Mouse (Mus musculus) forebrain, embryonic 12.5 days (tissue): ENCODE results near the gene Acbd4. TPM values are rescaled to one million over a fixed set of nuclear protein-coding genes. Genes with fewer than 3 reads are reported as not detected.

Source experiments
- ATAC-seq: fragments of 200-750 bp; cut with Nextera tagmentation; 2 replicates; pipeline ENCODE4 v1.8.0; 2017; ENCODE audit warnings: moderate TSS enrichment; ENCODE audit not compliant: low FRiP score
- H3K27ac ChIP-seq: fragments of 300-500 bp; sonication (generic); 2 replicates; pipeline ENCODE4 v1.5.1; 2016; ENCODE audit warnings: mild to moderate bottlenecking
- H3K27me3 ChIP-seq: fragments of 300-500 bp; sonication (generic); 2 replicates; pipeline ENCODE4 v1.6.1; 2016; ENCODE audit warnings: mild to moderate bottlenecking
- H3K36me3 ChIP-seq: fragments of 300-500 bp; sonication (generic); replicated peaks from 2 replicates; pipeline ENCODE4 v1.6.1; 2016; ENCODE audit warnings: mild to moderate bottlenecking
- H3K4me1 ChIP-seq: fragments of 300-500 bp; sonication (generic); 2 replicates; pipeline ENCODE4 v1.6.1; 2016
- H3K4me2 ChIP-seq: fragments of 300-500 bp; sonication (generic); 2 replicates; pipeline ENCODE4 v1.6.1; 2016; ENCODE audit warnings: mild to moderate bottlenecking, moderate library complexity
- H3K4me3 ChIP-seq: fragments of 300-500 bp; sonication (generic); replicated peaks from 2 replicates; pipeline ENCODE4 v1.5.1; 2016; ENCODE audit warnings: mild to moderate bottlenecking
- H3K9ac ChIP-seq: fragments of 300-500 bp; sonication (generic); 2 replicates; pipeline ENCODE4 v1.6.1; 2016; ENCODE audit warnings: mild to moderate bottlenecking
- H3K9me3 ChIP-seq: fragments of 300-500 bp; sonication (generic); 2 replicates; pipeline ENCODE4 v1.6.1; 2016
- WGBS: fragments of 180-500 bp; shearing (Covaris S2); methylation state at CpG from one replicate; pipeline ENCODE4 v1.1.7; 2016; 5-methylcytosine and 5-hydroxymethylcytosine counted together
- polyA plus RNA-seq: library from polyadenylated mRNA; unstranded; fragments of >200 nt; fragmentation: Nextera tagmentation; extraction: Ambion mirVana; gene quantifications from 2 replicates; pipeline ENCODE4 v1.2.1, GENCODE M21; 2016

Acbd4 gene
- polyA plus RNA-seq, 1 experiment from 2014 or later = 7.1 TPM

DNA sequence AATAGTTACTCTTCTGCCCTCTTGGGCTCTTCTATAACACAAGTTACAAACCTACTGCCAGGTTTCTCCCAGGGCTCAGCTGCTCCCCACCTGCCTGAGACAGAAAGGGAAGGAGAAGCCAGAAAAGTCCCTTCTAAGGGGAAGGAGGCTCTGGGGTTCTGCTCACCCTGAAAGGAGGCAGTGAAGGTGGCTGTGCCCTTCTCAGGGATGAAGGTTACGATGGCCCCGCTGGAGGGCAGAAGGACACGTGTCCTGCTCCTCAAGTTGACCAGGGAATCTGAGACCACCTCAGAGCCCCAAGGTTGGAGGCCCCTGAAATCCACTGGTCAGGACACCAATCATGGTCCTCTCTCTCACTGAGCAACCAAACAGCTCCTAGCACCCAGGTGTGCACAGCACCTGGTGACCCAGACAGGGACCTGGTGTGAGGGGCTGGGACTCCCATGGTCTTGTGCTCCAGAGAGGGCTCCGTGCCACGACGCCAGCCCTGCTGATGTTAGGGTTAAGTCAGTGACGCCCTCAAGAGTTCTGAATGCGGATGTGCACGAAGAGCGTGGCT is 31.1 kb upstream of the Acbd4 start:
- Histone ChIP-seq H3K4me3 (no peak overlapping the region), H3K9me3 (no peaks in the 10 kb centered on the region), H3K27me3 (no peaks in the 10 kb centered on the region; the same call in 1 of the 2 replicates), H3K4me2 (no peak overlapping the region), H3K9ac (no peak overlapping the region), H3K4me1 (peaks cover 7% of the 10 kb centered on the region), H3K36me3 (peaks cover 51% of the 10 kb centered on the region), H3K27ac (no peak overlapping the region)
- ATAC-seq = no peak
- 92% methylated on average over 10 of the region's 10 CpGs for WGBS

DNA sequence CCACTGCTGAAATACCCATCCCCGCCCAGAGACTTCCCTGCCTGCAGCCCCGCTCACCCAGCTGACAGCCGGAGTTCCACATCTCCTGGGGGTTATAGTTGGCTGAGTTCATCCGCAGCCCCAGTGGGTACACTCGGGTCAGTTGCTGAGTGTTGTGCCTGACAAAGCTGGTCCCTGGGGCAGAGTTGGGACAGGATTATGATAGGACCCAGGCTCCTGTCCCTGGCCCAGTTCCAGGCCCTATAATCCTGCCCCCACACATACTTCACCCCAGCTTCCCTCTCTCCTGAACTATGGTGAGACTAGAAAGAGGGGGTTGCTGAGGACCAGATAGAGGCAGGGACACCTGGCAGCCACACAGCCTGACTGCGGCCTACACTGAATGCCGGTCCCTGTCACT is 27.8 kb upstream of the Acbd4 start:
- H3K36me3 ChIP-seq = peaks cover 18% of the 10 kb centered on the region
- H3K4me1 ChIP-seq = peaks cover 7% of the 10 kb centered on the region
- no peak for ATAC-seq
- no peak overlapping the region for H3K4me2 ChIP-seq
- H3K4me3 ChIP-seq = no peak overlapping the region
- H3K27me3 ChIP-seq = peaks cover 12% of the 10 kb centered on the region
- H3K27ac ChIP-seq = no peak overlapping the region
- 87% methylated on average over 7 of the region's 7 CpGs for WGBS
- H3K9me3 ChIP-seq = no peaks in the 10 kb centered on the region
- no peak overlapping the region for H3K9ac ChIP-seq

DNA sequence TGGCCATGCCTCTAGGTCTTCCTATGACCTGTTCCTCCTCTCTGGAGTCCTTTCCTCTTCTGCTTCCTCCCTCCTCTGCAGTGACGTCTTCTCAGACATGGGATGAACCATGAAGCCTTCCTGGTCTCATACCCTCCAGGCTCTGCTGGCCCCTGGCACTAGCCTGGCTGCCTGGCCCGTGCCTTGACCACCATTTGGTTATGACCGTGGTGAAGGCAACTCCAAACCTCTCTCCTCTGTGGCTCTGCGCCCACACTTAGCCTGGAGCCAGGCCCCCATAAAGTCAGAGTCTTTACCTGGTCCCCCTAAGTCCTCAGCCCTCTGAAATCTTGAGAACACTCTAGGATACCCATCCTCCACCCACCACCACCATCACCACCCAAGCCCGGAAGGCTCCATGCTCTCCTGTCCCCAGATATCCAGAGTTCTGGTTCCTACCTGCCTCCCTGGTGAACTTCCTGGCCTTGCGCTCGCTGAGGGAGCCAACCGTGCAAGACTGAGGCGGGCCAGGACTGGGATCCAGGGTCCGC is 27.3 kb upstream of the Acbd4 start:
- H3K9me3 ChIP-seq = no peaks in the 10 kb centered on the region
- peaks cover 13% of the 10 kb centered on the region for H3K36me3 ChIP-seq
- ATAC-seq = no peak
- H3K4me2 ChIP-seq = no peak overlapping the region
- no peak overlapping the region for H3K4me3 ChIP-seq
- no peak overlapping the region for H3K9ac ChIP-seq
- H3K27me3 ChIP-seq = peaks cover 17% of the 10 kb centered on the region
- no peak overlapping the region for H3K27ac ChIP-seq
- peaks cover 7% of the 10 kb centered on the region for H3K4me1 ChIP-seq
- WGBS = 63% methylated on average over 10 of the region's 10 CpGs

- H3K27me3 ChIP-seq = peaks cover 24% of the 10 kb centered on the region
- no peaks in the 10 kb centered on the region for H3K9me3 ChIP-seq
- H3K9ac ChIP-seq = no peak overlapping the region
- H3K27ac ChIP-seq = 0 out of 2 replicates have a peak overlapping the region, but pooled peaks have one; percentile 46
- H3K36me3 ChIP-seq = peaks cover 7% of the 10 kb centered on the region
- no peak overlapping the region for H3K4me3 ChIP-seq
- 17% methylated on average over 10 of the region's 10 CpGs for WGBS
- peaks cover 7% of the 10 kb centered on the region for H3K4me1 ChIP-seq
- ATAC-seq = no peak
- no peak overlapping the region for H3K4me2 ChIP-seq
Observed at GRCm38 (mm10) chr11:103074796-103075323, 26.6 kb upstream of the Acbd4 start.

- no peak overlapping the region for H3K27ac ChIP-seq
- peaks cover 36% of the 10 kb centered on the region for H3K27me3 ChIP-seq
- no peaks in the 10 kb centered on the region for H3K36me3 ChIP-seq
- H3K9me3 ChIP-seq = no peaks in the 10 kb centered on the region
- no peak overlapping the region for H3K4me3 ChIP-seq
- H3K4me2 ChIP-seq = no peak overlapping the region
- 97% methylated on average over 7 of the region's 7 CpGs for WGBS
- peaks cover 14% of the 10 kb centered on the region for H3K4me1 ChIP-seq
- no peak overlapping the region for H3K9ac ChIP-seq
- ATAC-seq = no peak
Observed at GRCm38 (mm10) chr11:103076010-103076409, 25.5 kb upstream of the Acbd4 start.

DNA sequence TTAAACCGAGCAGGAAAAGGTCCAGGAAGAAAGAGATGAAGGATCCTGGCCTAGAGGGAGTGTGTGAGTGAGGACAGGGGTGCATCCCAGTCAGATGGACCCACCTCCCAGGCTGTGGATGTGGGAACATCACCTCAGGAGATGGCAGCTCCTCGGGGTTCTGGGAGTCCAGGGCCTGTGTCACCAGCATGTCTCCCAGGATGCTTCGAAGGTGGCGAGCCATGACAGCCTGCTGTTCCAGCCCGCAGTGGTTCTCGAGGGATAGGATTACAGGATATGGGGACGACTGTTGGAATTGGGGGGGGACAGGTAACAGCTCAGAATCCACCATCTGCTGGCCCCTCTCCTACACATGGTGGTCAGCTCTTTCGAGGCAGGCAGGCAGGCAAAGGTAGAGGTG is 24.9 kb upstream of the Acbd4 start:
- H3K27me3 ChIP-seq = peaks cover 41% of the 10 kb centered on the region
- no peak overlapping the region for H3K4me2 ChIP-seq
- WGBS = 89% methylated on average over 8 of the region's 8 CpGs
- H3K27ac ChIP-seq = no peak overlapping the region
- no peaks in the 10 kb centered on the region for H3K36me3 ChIP-seq
- peaks cover 14% of the 10 kb centered on the region for H3K4me1 ChIP-seq
- no peak for ATAC-seq
- H3K9ac ChIP-seq = 0 out of 2 replicates have a peak overlapping the region, but pooled peaks have one; percentile 5
- no peak overlapping the region for H3K4me3 ChIP-seq
- H3K9me3 ChIP-seq = no peaks in the 10 kb centered on the region

- H3K27ac ChIP-seq = no peak overlapping the region
- no peaks in the 10 kb centered on the region for H3K9me3 ChIP-seq
- no peak overlapping the region for H3K4me3 ChIP-seq
- no peak overlapping the region for H3K9ac ChIP-seq
- 85% methylated on average over 11 of the region's 11 CpGs for WGBS
- peaks cover 54% of the 10 kb centered on the region for H3K27me3 ChIP-seq
- H3K4me2 ChIP-seq = no peak overlapping the region
- peaks cover 14% of the 10 kb centered on the region for H3K4me1 ChIP-seq
- no peak for ATAC-seq
- H3K36me3 ChIP-seq = no peaks in the 10 kb centered on the region
Observed at GRCm38 (mm10) chr11:103078131-103078530, 23.4 kb upstream of the Acbd4 start.

- H3K27me3 ChIP-seq = peaks cover 54% of the 10 kb centered on the region
Observed at GRCm38 (mm10) chr11:103080323-103081091, 21.0 kb upstream of the Acbd4 start.

GRCm38 (mm10) chr11:103081631-103082030 is 19.9 kb upstream of the Acbd4 start:
- no peak for ATAC-seq
- Histone ChIP-seq H3K9ac (no peak overlapping the region), H3K4me3 (no peak overlapping the region), H3K36me3 (no peaks in the 10 kb centered on the region), H3K27me3 (peaks cover 54% of the 10 kb centered on the region), H3K4me1 (peaks cover 7% of the 10 kb centered on the region), H3K4me2 (no peak overlapping the region), H3K27ac (no peak overlapping the region), H3K9me3 (no peaks in the 10 kb centered on the region)
- 53% methylated on average over 6 of the region's 6 CpGs for WGBS

More at GRCm38 (mm10) chr11:103080323-103081091, 21.0 kb upstream of the Acbd4 start:
- no peaks in the 10 kb centered on the region for H3K9me3 ChIP-seq
- ATAC-seq = peak; percentile 14; the same call in 1 of the 2 replicates
- H3K36me3 ChIP-seq = no peaks in the 10 kb centered on the region
- peaks cover 7% of the 10 kb centered on the region for H3K4me1 ChIP-seq
- H3K27ac ChIP-seq = no peak overlapping the region
- H3K9ac ChIP-seq = peak overlapping the region; percentile 36
- 1% methylated on average over 43 of the region's 43 CpGs for WGBS
- H3K4me3 ChIP-seq = peak overlapping the region; percentile 31
- peak overlapping the region; percentile 54 for H3K4me2 ChIP-seq

DNA sequence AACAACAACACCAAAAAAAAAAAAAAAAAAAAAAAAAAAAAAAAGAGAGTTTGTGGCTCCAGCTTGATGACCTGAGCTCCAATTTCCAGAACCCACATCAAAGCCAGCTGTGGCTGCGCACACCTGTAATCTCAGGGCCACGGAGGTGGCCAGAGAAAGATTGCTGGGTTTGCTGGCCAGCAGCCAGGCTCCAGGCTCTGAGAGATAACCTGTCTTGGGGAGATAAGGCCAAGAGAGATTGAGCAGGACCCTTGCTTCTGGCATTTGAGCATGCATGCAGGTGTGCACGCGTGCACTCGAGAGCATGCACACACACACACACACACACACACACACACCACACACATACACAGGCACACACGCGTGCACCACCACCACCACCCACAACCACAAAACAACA is 8.2 kb upstream of the Acbd4 start:
- Histone ChIP-seq H3K4me2 (no peak overlapping the region), H3K9me3 (no peaks in the 10 kb centered on the region), H3K36me3 (no peaks in the 10 kb centered on the region), H3K27ac (no peak overlapping the region), H3K4me3 (no peak overlapping the region), H3K27me3 (peaks cover 15% of the 10 kb centered on the region), H3K4me1 (peaks cover 10% of the 10 kb centered on the region), H3K9ac (no peak overlapping the region)
- ATAC-seq = no peak
- 92% methylated on average over 7 of the region's 7 CpGs for WGBS

DNA sequence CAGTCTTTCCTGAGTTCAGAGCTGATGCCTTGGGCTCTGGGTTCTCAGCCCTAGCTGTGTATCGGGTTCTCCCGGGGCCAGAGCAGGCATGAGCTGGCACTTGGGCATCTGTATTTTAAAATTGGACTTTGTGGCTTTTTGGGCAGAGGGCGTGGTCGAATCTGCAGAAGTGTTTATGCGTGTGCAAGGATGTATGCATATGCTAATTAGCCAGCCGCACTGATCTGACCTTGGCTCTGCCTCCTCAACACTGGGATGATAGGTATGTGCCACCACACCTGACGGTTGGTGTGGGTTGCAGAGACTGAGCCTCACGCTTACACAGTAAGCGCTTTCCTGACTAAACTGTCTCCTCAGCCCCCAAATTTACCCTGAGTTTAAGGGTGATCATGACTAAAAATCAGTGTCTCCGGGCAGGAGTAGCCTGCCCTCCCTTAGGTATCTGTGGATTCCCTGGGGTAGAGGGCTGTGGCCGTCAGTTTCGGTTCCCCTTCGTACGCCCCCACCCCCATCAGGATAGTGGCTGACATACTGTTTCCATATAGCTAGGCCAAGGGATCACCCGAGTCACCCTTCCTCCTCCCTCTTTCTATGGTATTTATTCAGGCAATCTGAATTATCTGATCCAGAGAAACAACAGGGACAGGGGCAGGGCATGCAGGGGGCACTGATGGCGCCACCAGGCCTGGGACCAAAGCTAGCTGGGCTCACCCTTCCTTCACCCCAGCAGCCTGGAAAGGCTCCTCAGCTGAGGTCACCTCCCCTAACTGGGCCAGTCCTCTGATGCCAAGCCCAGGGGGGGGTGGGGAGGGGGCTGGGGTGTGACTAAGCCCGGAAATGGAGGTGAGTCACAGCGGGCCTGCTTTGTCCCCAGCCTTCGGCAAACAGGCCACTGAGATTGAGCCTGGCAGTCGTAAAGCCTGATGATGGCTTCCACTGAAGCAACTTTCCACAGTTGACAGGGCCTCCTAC is 7.3 kb upstream of the Acbd4 start:
- WGBS = 76% methylated on average over 20 of the region's 20 CpGs

More for the DNA sequence above, 7.3 kb upstream of the Acbd4 start:
- no peak for ATAC-seq
- H3K4me3 ChIP-seq = no peak overlapping the region
- no peak overlapping the region for H3K9ac ChIP-seq
- no peaks in the 10 kb centered on the region for H3K36me3 ChIP-seq
- peaks cover 10% of the 10 kb centered on the region for H3K4me1 ChIP-seq
- H3K9me3 ChIP-seq = no peaks in the 10 kb centered on the region
- peaks cover 23% of the 10 kb centered on the region for H3K27me3 ChIP-seq
- no peak overlapping the region for H3K4me2 ChIP-seq
- H3K27ac ChIP-seq = no peak overlapping the region
